Mouse (Mus musculus): ENCODE results near the gene Olfr823. TPM values are rescaled to one million over a fixed set of nuclear protein-coding genes. Genes with fewer than 3 reads are reported as not detected.
A peak's percentile ranks its signal among the peaks of the same experiment; 100 is the strongest.
"Not testable (repeated sequence)": the region's sequence is repeated elsewhere in the genome, so short reads cannot be mapped to it uniquely, and the experiment has no call there.

Olfr823 gene
- polyA plus RNA-seq (2015; fragmentation: Nextera tagmentation; extraction: Ambion mirVana): not detected in 2 replicates

GRCm38 (mm10) chr10:130115283-130115682, at the start of gene Olfr823:
Gene Olfr823, minus strand, starts transcription at chr10:130115383.
- H3K4me1 ChIP-seq; H3K27ac ChIP-seq; H3K9me3 ChIP-seq; H3K27me3 ChIP-seq (replicated peaks); H3K4me3 ChIP-seq; ATAC-seq (replicated peaks); H3K4me2 ChIP-seq; H3K36me3 ChIP-seq (replicated peaks); H3K9ac ChIP-seq: not testable (repeated sequence)
- 80% methylated on average over 1 of the region's 1 CpGs for WGBS

GRCm38 (mm10) chr10:130144121-130144520, 28.9 kb upstream of the Olfr823 start:
- H3K36me3 ChIP-seq (replicated peaks): no peaks in the 10 kb centered on the region
- no peaks in the 10 kb centered on the region for H3K9me3 ChIP-seq
- no peak overlapping the region for H3K4me3 ChIP-seq
- no peak overlapping the region for H3K9ac ChIP-seq
- H3K4me2 ChIP-seq: no peak overlapping the region
- WGBS: 85% methylated on average over 5 of the region's 5 CpGs
- H3K27me3 ChIP-seq (replicated peaks): no peaks in the 10 kb centered on the region
- H3K4me1 ChIP-seq: no peaks in the 10 kb centered on the region
- no peak for ATAC-seq (replicated peaks)
- H3K27ac ChIP-seq: no peak overlapping the region

- not testable (repeated sequence) for H3K36me3 ChIP-seq (replicated peaks); H3K27me3 ChIP-seq (replicated peaks); H3K4me2 ChIP-seq; H3K9ac ChIP-seq; H3K27ac ChIP-seq; H3K9me3 ChIP-seq; ATAC-seq (replicated peaks); H3K4me1 ChIP-seq; H3K4me3 ChIP-seq
- WGBS: 90% methylated on average over 5 of the region's 5 CpGs
These were observed 27.3 kb upstream of the Olfr823 start for GRCm38 (mm10) chr10:130142481-130142880.

- H3K4me3 ChIP-seq: no peak overlapping the region
- H3K9me3 ChIP-seq: no peaks in the 10 kb centered on the region
- no peak overlapping the region for H3K9ac ChIP-seq
- H3K27ac ChIP-seq: no peak overlapping the region
- H3K4me1 ChIP-seq: no peaks in the 10 kb centered on the region
- H3K27me3 ChIP-seq (replicated peaks): no peaks in the 10 kb centered on the region
- H3K36me3 ChIP-seq (replicated peaks): no peaks in the 10 kb centered on the region
- ATAC-seq (replicated peaks): no peak
- no peak overlapping the region for H3K4me2 ChIP-seq
These were observed 19.6 kb upstream of the Olfr823 start for GRCm38 (mm10) chr10:130134811-130135210.

- H3K4me2 ChIP-seq; H3K9ac ChIP-seq; H3K4me1 ChIP-seq; H3K36me3 ChIP-seq (replicated peaks); H3K4me3 ChIP-seq; H3K27me3 ChIP-seq (replicated peaks); ATAC-seq (replicated peaks); H3K9me3 ChIP-seq; H3K27ac ChIP-seq: not testable (repeated sequence)
These were observed 14.7 kb upstream of the Olfr823 start, which contains the start of gene Olfr824 for GRCm38 (mm10) chr10:130129900-130130299. Gene Olfr824, minus strand, starts transcription at chr10:130130000.

- H3K4me1 ChIP-seq; H3K4me2 ChIP-seq; H3K36me3 ChIP-seq (replicated peaks); H3K27me3 ChIP-seq (replicated peaks); H3K4me3 ChIP-seq; H3K9ac ChIP-seq; H3K9me3 ChIP-seq; H3K27ac ChIP-seq; ATAC-seq (replicated peaks): not testable (repeated sequence)
- 54% methylated on average over 3 of the region's 3 CpGs for WGBS
These were observed 862 bp upstream of the Olfr823 start for GRCm38 (mm10) chr10:130116045-130116444.

- H3K27me3 ChIP-seq (replicated peaks): no peaks in the 10 kb centered on the region
- no peaks in the 10 kb centered on the region for H3K36me3 ChIP-seq (replicated peaks)
- H3K27ac ChIP-seq: no peak overlapping the region
- H3K4me3 ChIP-seq: no peak overlapping the region
- no peaks in the 10 kb centered on the region for H3K9me3 ChIP-seq
- ATAC-seq (replicated peaks): no peak
- no peaks in the 10 kb centered on the region for H3K4me1 ChIP-seq
- no peak overlapping the region for H3K4me2 ChIP-seq
- H3K9ac ChIP-seq: no peak overlapping the region
These were observed 19.1 kb downstream of the Olfr823 start for GRCm38 (mm10) chr10:130096104-130096503.

GRCm38 (mm10) chr10:130092838-130093440, 22.2 kb downstream of the Olfr823 start:
- no peaks in the 10 kb centered on the region for H3K4me1 ChIP-seq
- no peak overlapping the region for H3K27ac ChIP-seq
- WGBS: 21% methylated on average over 5 of the region's 5 CpGs
- no peaks in the 10 kb centered on the region for H3K27me3 ChIP-seq (replicated peaks)
- H3K9me3 ChIP-seq: no peaks in the 10 kb centered on the region
- H3K4me3 ChIP-seq: no peak overlapping the region
- H3K36me3 ChIP-seq (replicated peaks): no peaks in the 10 kb centered on the region
- peak; percentile 87 for ATAC-seq (replicated peaks)
- no peak overlapping the region for H3K9ac ChIP-seq
- no peak overlapping the region for H3K4me2 ChIP-seq

- ATAC-seq (replicated peaks): no peak
- Histone ChIP-seq H3K4me2 (no peak within 1 kb of the TSS), H3K9ac (no peak within 1 kb of the TSS), H3K4me1 (no peaks in the 10 kb centered on the region), H3K27ac (no peak within 1 kb of the TSS), H3K36me3 (replicated peaks) (no peaks in the 10 kb centered on the region), H3K9me3 (no peaks in the 10 kb centered on the region), H3K27me3 (replicated peaks) (no peaks in the 10 kb centered on the region), H3K4me3 (no peak within 1 kb of the TSS)
These were observed 44.3 kb downstream of the Olfr823 start, which contains the start of gene Olfr822 for GRCm38 (mm10) chr10:130070910-130071309. Gene Olfr822, plus strand, starts transcription at chr10:130071210.

Other genes starting within 250 kb of the Olfr823 start
- gene Olfr814, start 235.5 kb downstream of the Olfr823 start, polyA plus RNA-seq (2015; fragmentation: Nextera tagmentation; extraction: Ambion mirVana): not detected in 2 replicates
- not detected in 2 replicates for gene Olfr815, start 209.5 kb downstream of the Olfr823 start, polyA plus RNA-seq (2015; fragmentation: Nextera tagmentation; extraction: Ambion mirVana)
- gene Olfr816, start 199.8 kb downstream of the Olfr823 start, polyA plus RNA-seq (2015; fragmentation: Nextera tagmentation; extraction: Ambion mirVana): not detected in 2 replicates
- gene Olfr818, start 166.3 kb downstream of the Olfr823 start, polyA plus RNA-seq (2015; fragmentation: Nextera tagmentation; extraction: Ambion mirVana): not detected in 2 replicates
- not detected in 2 replicates for gene Olfr819, start 148.1 kb downstream of the Olfr823 start, polyA plus RNA-seq (2015; fragmentation: Nextera tagmentation; extraction: Ambion mirVana)
- not detected in 2 replicates for gene Olfr247, start 139.2 kb downstream of the Olfr823 start, polyA plus RNA-seq (2015; fragmentation: Nextera tagmentation; extraction: Ambion mirVana)
- not detected in 2 replicates for gene Gm10310, start 130.3 kb downstream of the Olfr823 start, polyA plus RNA-seq (2015; fragmentation: Nextera tagmentation; extraction: Ambion mirVana)
- not detected in 2 replicates for gene Olfr820, start 102.8 kb downstream of the Olfr823 start, polyA plus RNA-seq (2015; fragmentation: Nextera tagmentation; extraction: Ambion mirVana)
- gene Olfr821, start 85.0 kb downstream of the Olfr823 start, polyA plus RNA-seq (2015; fragmentation: Nextera tagmentation; extraction: Ambion mirVana): not detected in 2 replicates
- gene Olfr822, start 44.2 kb downstream of the Olfr823 start, polyA plus RNA-seq (2015; fragmentation: Nextera tagmentation; extraction: Ambion mirVana): not detected in 2 replicates
- not detected in 2 replicates for gene Olfr824, start 14.6 kb upstream of the Olfr823 start, polyA plus RNA-seq (2015; fragmentation: Nextera tagmentation; extraction: Ambion mirVana)
- not detected in 2 replicates for gene Olfr825, start 51.4 kb upstream of the Olfr823 start, polyA plus RNA-seq (2015; fragmentation: Nextera tagmentation; extraction: Ambion mirVana)
- gene Olfr826, start 68.8 kb upstream of the Olfr823 start, polyA plus RNA-seq (2015; fragmentation: Nextera tagmentation; extraction: Ambion mirVana): not detected in 2 replicates
- gene Olfr827, start 99.0 kb upstream of the Olfr823 start, polyA plus RNA-seq (2015; fragmentation: Nextera tagmentation; extraction: Ambion mirVana): not detected in 2 replicates
- gene Neurod4, start 164.9 kb upstream of the Olfr823 start, polyA plus RNA-seq (2015; fragmentation: Nextera tagmentation; extraction: Ambion mirVana): 1.9 and 2.8 TPM in 2 replicates
- 0.18 TPM in 1 of 2 replicates, not detected in the other for gene Tespa1, start 207.5 kb upstream of the Olfr823 start, polyA plus RNA-seq (2015; fragmentation: Nextera tagmentation; extraction: Ambion mirVana)